Mouse (Mus musculus) thymus, postnatal 36 days (tissue): ENCODE results near the gene Rab11fip4.
A peak's percentile ranks its signal among the peaks of the same experiment; 100 is the strongest.

Source experiments
- DNase-seq, 2 experiments: peaks; one replicate each; pipeline ENCODE4 v3.0.0; 2022; ENCODE audit warnings: mixed read lengths in 2 of 2

The Rab11fip4 gene

GRCm38 (mm10) chr11:79615871-79616270 is 24.9 kb downstream of the Rab11fip4 start:
- no peak for DNase-seq

DNA sequence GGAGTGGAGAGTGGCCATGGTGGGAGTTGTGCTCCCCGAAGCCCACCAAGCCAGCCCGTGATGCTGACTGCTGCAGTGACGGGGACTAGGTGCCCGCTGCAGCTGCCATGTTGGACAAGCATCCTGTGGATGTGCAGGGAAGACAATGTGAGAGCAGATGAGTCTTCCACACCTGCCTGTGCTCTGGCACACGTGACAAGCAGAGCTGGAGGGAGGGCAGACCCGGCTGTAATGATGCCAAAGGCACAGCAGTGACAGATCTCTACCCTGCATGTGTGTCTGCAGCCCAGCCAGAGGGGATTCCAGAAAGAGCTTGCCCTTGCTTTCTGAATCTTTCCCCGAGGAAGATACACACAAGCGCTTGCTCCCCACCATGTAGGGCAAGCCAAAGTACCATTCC is 27.0 kb downstream of the Rab11fip4 start:
- DNase-seq = peak; percentile 48 to 74

DNA sequence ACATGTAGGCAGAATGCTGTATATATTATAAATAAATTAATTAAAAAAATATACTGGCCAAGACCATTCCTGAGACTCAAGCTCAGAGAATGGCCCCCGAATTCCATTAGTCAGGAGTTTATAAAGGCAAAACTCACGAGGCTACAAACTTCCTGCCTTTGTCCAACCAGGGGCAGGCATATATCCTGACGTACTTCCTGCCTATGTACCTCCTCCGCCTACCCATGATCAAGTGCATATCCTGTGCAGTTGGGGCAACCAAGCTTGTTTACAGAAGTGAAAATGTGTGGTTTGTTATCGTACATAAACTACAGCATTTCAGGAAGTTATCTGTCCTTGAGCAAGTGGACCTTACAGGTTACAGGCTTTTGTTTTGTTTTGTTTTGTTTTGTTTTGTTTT is 32.0 kb downstream of the Rab11fip4 start:
- no peak for DNase-seq

- DNase-seq = peak; percentile 69 to 71
Measured at GRCm38 (mm10) chr11:79624801-79625302, 33.8 kb downstream of the Rab11fip4 start.

GRCm38 (mm10) chr11:79628716-79629115 is 37.7 kb downstream of the Rab11fip4 start:
- no peak for DNase-seq

- no peak for DNase-seq
Measured at GRCm38 (mm10) chr11:79629752-79630374, 38.9 kb downstream of the Rab11fip4 start.

DNA sequence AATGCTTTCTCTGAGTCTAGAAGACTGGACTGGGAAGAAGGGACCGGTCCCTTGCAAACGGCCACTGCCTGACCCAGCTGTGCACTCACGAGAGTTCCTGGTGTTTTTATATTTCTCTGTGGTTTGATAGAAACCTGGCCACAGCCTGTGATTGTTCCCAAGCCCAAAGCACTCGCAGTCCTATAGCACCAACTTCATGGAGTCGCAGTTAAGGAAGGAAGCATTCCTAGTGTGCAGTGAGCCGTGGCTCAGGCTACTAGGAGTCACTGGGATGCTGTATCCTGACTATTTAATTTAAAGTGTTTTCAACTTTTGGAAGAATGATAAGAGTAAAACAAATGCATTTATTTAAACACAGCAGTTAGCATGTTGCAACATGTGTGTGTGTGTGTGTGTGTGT is 39.5 kb downstream of the Rab11fip4 start:
- DNase-seq = no peak

DNA sequence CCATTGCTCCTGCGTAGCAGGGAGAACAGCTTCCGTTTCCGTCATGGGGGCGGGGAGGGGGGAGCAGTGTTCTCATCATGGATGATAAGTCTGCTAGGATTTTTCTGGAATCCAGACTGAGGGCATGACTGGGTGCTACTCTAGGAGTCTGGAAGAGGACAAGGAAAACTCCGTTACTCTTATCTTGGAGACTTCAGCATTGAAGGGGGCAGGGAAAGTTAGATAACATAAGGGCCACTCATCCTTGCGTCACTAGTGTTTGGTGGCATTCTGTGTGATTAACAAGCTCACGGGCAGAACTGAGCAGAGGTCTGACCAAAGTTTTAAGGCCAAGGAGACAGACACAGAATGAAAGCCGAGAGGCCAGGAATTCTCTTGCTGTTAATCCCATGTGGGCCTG is 42.4 kb downstream of the Rab11fip4 start:
- no peak for DNase-seq

GRCm38 (mm10) chr11:79635661-79636449 is 44.8 kb downstream of the Rab11fip4 start:
- DNase-seq = no peak

DNA sequence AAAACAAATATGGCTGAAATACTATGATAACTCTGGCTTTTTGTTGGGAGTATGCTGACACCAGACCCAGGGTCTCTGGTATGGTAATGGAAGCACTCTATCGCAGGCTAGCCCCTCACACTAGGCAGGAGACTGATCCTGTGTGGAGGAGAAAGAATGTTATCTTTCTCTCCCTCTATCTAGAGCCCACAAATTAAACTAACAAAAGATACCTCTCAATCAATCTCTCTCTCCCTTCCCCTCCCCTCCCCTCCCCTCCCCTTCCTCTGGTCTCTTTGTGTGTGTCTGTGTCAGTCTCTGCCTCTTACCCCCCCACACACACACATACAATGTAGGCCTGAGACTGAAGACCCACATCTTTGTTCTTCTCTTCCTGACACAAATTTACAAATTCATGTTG is 45.5 kb downstream of the Rab11fip4 start:
- DNase-seq = no peak

DNA sequence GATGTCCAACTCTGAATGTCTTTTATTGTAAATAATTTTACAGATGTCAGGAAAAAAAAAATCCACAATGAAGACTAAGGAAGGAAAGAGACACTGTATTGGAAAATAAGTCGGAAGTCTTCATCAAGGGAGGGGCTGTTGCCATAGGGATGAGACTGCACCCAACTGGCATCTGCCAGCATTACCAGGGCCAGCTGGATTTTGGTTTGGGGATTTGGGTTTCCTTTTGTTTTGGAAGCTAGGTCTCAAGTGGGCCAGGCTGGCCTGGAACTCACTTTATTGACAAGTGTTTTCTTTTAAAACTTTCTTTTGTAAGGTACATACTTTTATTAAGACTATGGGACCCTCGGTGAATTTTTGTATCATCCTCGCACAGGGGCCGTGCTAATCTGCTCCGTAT is 47.7 kb downstream of the Rab11fip4 start:
- DNase-seq = no peak

DNA sequence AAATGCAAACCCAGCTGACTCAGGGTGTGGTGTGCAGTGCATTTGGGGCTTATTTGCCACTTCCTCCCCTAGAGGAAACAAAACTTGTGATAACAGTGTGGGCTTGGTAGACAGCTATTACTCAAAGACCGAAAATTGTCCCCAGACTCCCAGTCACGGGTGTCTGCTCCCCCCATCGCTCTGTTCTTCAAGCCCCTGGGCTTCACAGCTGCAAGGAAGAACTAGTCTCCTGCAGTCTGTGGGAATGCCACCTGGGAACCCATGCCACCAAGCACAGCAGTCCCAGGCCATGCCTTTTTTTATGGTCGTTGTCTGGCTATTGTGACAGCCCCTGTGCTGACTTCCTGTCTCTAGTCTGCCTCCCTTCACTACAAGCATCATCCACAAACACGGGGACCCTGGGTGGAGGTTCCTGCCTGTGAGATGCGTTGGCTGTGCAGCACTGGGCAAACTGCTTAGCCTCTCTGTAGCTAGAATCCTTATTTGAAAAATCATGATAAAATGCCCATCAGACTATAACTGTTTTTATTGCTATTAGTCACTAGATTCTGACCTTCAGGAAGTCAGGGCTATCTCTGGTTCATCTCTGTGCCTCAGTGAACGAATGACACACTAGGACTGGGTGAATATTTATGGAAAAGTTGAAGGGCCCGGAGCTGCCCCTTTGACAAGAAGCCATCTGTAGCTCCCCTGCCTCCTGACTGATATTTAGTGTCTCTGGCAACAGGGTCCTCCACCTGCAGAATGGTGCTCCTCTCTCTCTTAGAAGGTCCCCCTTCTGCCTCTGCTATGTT is 50.1 kb downstream of the Rab11fip4 start:
- DNase-seq = peak; percentile 57 to 58

DNA sequence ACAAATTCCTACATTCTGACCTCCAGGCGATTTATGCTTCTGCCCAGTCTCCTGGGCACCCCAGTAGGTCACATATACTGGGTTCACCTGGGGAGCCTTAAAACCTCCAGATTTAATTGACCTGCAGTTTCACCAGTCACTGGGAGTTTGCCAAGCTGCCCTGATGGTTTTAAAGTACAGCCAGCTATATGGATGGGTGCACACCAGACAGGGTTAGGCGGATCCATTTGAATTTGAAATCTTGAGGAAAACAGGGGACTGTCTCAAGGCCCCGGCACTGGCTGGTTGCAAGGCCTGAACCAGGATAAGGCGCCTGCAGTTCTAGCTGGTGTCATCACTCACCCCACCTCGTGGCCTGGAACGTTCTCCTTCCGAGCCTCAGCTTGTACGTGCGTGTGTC is 52.7 kb downstream of the Rab11fip4 start:
- no peak for DNase-seq

GRCm38 (mm10) chr11:79644717-79645191 is 53.7 kb downstream of the Rab11fip4 start:
- DNase-seq = no peak

DNA sequence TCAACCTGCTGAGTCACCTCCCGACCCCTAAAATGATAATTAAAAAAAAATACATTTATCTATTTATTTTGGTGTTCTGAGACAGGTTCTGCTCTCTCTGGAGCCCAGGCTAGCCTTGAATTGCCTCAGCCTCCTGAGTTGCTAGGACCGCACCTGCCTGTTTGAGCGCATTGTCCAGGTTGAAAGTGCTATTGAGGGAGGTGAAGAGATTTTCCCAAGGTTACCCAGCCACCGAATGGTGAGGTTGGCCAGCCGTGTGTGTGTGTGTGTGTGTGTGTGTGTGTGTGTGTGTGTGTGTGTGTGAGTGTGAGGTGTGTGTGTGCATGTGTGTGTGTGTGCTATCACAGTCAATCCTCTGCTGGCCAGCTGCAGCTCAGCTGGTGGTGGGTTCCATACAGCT is 55.0 kb downstream of the Rab11fip4 start:
- no peak for DNase-seq

- DNase-seq = no peak
Measured at GRCm38 (mm10) chr11:79646467-79647070, 55.6 kb downstream of the Rab11fip4 start.

GRCm38 (mm10) chr11:79647071-79647501 is 56.1 kb downstream of the Rab11fip4 start:
- DNase-seq = no peak

DNA sequence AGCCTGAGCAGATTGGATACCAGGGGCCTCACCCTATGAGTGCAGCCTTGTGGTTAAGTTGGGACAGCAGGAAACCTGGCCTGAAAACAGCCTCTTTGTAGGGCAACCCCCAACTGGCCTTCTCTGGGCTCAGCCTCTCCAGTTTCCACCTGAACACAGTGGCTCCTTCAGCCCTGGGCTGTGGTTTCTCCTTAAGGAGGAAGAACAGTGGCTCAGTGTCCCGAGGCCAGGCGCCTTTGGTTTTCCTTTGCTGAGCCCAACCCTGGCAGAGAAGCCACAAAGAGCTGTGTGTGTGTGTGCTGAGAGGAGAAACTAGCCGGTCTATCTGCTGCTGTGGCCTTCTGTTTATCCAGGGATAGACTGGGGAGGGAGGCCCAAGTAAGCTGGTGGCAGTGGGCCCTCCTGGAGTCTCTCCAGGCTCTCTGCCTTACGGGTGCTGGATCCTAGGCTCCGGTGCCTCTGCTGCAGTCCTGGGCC is 59.4 kb downstream of the Rab11fip4 start:
- DNase-seq = no peak

DNA sequence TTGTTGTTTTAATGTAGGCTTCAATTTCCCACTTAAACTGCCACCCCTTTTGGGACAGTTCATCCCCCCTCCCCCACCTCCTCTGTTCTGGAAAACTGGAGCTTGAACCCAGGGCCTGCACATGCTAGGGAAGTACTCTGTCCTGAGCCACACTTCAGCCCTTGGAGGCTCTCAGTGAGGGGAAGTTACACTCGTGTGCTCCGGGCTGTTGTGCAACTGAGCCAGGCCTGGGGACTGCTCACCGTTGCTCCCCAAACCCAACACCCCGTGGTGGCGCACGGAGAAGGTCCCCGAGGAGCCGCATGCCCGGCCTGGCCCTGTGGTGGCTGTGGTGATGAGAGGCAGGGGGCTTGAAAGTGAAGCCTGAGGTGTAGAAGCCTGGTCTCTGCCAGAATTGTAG is 61.2 kb downstream of the Rab11fip4 start:
- DNase-seq = no peak

- DNase-seq = peak; percentile 58 to 63
Measured at GRCm38 (mm10) chr11:79652921-79653575, 62.0 kb downstream of the Rab11fip4 start.

GRCm38 (mm10) chr11:79654407-79654831 is 63.4 kb downstream of the Rab11fip4 start:
- no peak for DNase-seq

- no peak for DNase-seq
Measured at GRCm38 (mm10) chr11:79655592-79655991, 64.6 kb downstream of the Rab11fip4 start.
